9 mouse cellular contexts compared by ENCODE assay signal in the genomic region with DNA sequence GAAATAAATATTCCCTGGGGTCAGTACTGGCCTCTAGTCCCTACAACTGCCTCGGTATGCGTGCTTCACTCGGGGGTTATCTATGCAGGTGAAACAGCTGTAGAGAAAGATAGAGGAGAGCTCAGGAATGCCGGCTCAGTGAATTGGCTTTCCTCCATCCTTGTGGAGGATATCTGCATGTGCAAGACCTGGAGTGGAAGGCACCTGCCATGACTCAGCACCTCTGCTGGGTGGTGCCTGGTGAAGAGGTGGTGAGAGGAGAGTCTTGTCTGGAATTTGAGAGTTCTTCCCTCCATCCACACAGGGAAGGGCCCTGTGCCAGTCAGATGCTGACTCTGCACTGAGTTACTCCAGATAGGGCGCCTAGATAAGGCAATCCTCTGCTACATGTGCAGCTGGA.
DNase-seq lines count a peak whose midpoint lies in the region; ATAC-seq and TF ChIP-seq lines count a peak whose summit lies in the region.
"Had no signal": no experiment of that assay in that cellular context is flagged by ENCODE, and none has a peak within 500 bp of the region (broad histone marks: within the 10 kb centered on the region; RNA-seq: fewer than 3 reads in every experiment).

No protein-coding gene starts in this region.

- no peak for ATAC-seq in midbrain, embryonic 15.5 days (replicated peaks)

- H3K4me1 ChIP-seq in ES-E14 (ENCODE audit: control insufficient read depth in 2 of 2, insufficient read depth in 2 of 2, low read length in 2 of 2, poor library complexity in 1 of 2): no peaks in the 10 kb centered on the region; a peak in 1 of 4 replicates
- H3K4me1 ChIP-seq in midbrain, embryonic 15.5 days: no peaks in the 10 kb centered on the region
- H3K4me1 ChIP-seq: limb, embryonic 15.5 days had no signal

- DNase-seq in ES-E14 (ENCODE audit: low read depth, low spot score): no peak
- DNase-seq in R1 (ENCODE audit: low read depth, low spot score): peak; percentile 67
- DNase-seq in liver: peak; percentile 84
- DNase-seq in skeletal muscle tissue, adult 2 months (ENCODE audit: low read depth, low spot score): peak; percentile 18
- DNase-seq in embryo, embryonic 10 days (ENCODE audit: low spot score): no peak
- no peak for DNase-seq in frontal cortex, postnatal 10 days (ENCODE audit: low spot score in 2 of 2)
- DNase-seq: adrenal gland, postnatal 36 days had no signal

- H3K27ac ChIP-seq in ES-E14 (ENCODE audit: insufficient read depth, low read depth, low read length, poor library complexity, severe bottlenecking): no peak overlapping the region
- no peak overlapping the region for H3K27ac ChIP-seq in midbrain, embryonic 15.5 days
- H3K27ac ChIP-seq: limb, embryonic 15.5 days had no signal

- in situ Hi-C loops in ES-E14 (cut with MboI; ENCODE audit: low sequenced_read_pairs in 2 of 2, unreplicated experiment in 2 of 2): no loop called here

- no peak overlapping the region for H3K4me3 ChIP-seq in ES-E14 (ENCODE audit: insufficient read depth in 1 of 2, low read depth in 1 of 2, low read length in 2 of 2, poor library complexity in 1 of 2, severe bottlenecking in 1 of 2)
- H3K4me3 ChIP-seq in midbrain, embryonic 15.5 days: no peak overlapping the region
- H3K4me3 ChIP-seq: limb, embryonic 15.5 days had no signal

- H3K9me3 ChIP-seq in ES-E14 (ENCODE audit: control insufficient read depth, insufficient read depth, low read depth, low read length): no peaks in the 10 kb centered on the region
- H3K9me3 ChIP-seq in midbrain, embryonic 15.5 days: no peaks in the 10 kb centered on the region
- H3K9me3 ChIP-seq: limb, embryonic 15.5 days had no signal

- H3K27me3 ChIP-seq in midbrain, embryonic 15.5 days (replicated peaks): no peaks in the 10 kb centered on the region
- H3K27me3 ChIP-seq: limb, embryonic 15.5 days had no signal

- no peak overlapping the region for H3K9ac ChIP-seq in ES-E14 (ENCODE audit: insufficient read depth, low read depth, low read length, poor library complexity, severe bottlenecking)
- H3K9ac ChIP-seq in midbrain, embryonic 15.5 days: no peak overlapping the region
- H3K9ac ChIP-seq: limb, embryonic 15.5 days had no signal

- no peak overlapping the region for H3K4me2 ChIP-seq in midbrain, embryonic 15.5 days
- H3K4me2 ChIP-seq: limb, embryonic 15.5 days had no signal

- WGBS in midbrain, embryonic 15.5 days: 81% methylated on average over 5 of the region's 5 CpGs

- no peaks in the 10 kb centered on the region for H3K36me3 ChIP-seq in ES-E14 (ENCODE audit: control insufficient read depth, insufficient read depth, low read length, poor library complexity, severe bottlenecking)
- H3K36me3 ChIP-seq in midbrain, embryonic 15.5 days (replicated peaks): no peaks in the 10 kb centered on the region
- H3K36me3 ChIP-seq: limb, embryonic 15.5 days had no signal

TF ChIP-seq in ES-E14, 5 proteins besides CTCF, POLR2A, EP300 and RAD21:
- TF ChIP-seq ZNF384 (IDR thresholded peaks at IDR 0.05; ENCODE audit: low read depth, low read length) (no peak), MAFK (IDR thresholded peaks at IDR 0.05; ENCODE audit: insufficient read depth, low read depth, low read length) (peak; percentile 83)
TF ChIP-seq in ES-E14: peak in this region for 1.

Comparison
In these comparisons a context has a peak if more than half of its experiments do, and no peak if none do; other contexts are left out.
1. DNase-seq: peak in R1 (single experiment), liver (single experiment) and skeletal muscle tissue, adult 2 months (single experiment); none in ES-E14 (single experiment), embryo, embryonic 10 days (single experiment) and frontal cortex, postnatal 10 days (0 of 2).